Mouse (Mus musculus) CH12.LX (cell line): ENCODE data around the gene Sdhaf2.

Source experiments
- BHLHE40 ChIP-seq: IDR thresholded peaks from 2 replicates; pipeline ENCODE4 v1.6.1; 2011; ENCODE audit warnings: mild to moderate bottlenecking, low read depth, low read length, improper control_type of control experiment
- CHD1 ChIP-seq: IDR thresholded peaks from 2 replicates; pipeline ENCODE4 v1.6.1; 2012; ENCODE audit warnings: low read depth, low read length, improper control_type of control experiment, inconsistent platforms
- CTCF ChIP-seq, 2 experiments: IDR thresholded peaks in 1 of 2; conservative IDR thresholded peaks in 1 of 2; 2 replicates each; pipeline ENCODE4 v1.5.1; 2011 to 2012; ENCODE audit warnings: low read depth in 2 of 2, low read length in 2 of 2, improper control_type of control experiment in 1 of 2, inconsistent platforms in 1 of 2, mild to moderate bottlenecking in 1 of 2, moderate library complexity in 1 of 2
- ETS1 ChIP-seq: conservative IDR thresholded peaks from 2 replicates; pipeline ENCODE4 v1.6.1; 2012; ENCODE audit warnings: low read depth, mild to moderate bottlenecking, inconsistent platforms, low read length, improper control_type of control experiment, moderate library complexity
- NELFE ChIP-seq: IDR thresholded peaks from 2 replicates; pipeline ENCODE4 v1.6.1; 2011; ENCODE audit warnings: low read depth, low read length, improper control_type of control experiment
- POLR2A ChIP-seq: IDR thresholded peaks from 2 replicates; pipeline ENCODE4 v1.6.1; 2011; ENCODE audit warnings: low read depth, mild to moderate bottlenecking, improper control_type of control experiment, low read length
- USF1 ChIP-seq: IDR thresholded peaks from 2 replicates; pipeline ENCODE4 v1.6.1; 2014; ENCODE audit warnings: low read depth, mild to moderate bottlenecking, inconsistent platforms, low read length, improper control_type of control experiment
- ZC3H11A ChIP-seq: IDR thresholded peaks from 2 replicates; pipeline ENCODE4 v1.6.1; 2012; ENCODE audit warnings: low read depth, mild to moderate bottlenecking, inconsistent platforms, low read length, improper control_type of control experiment

- TF ChIP-seq CTCF (conservative IDR thresholded peaks at IDR 0.05 in 1 of 2, IDR thresholded peaks at IDR 0.05 in 1 of 2; ENCODE audit: low read depth in 2 of 2, low read length in 2 of 2) = peak; percentile 95 to 96
- TF ChIP-seq ETS1 = no peak
- TF ChIP-seq BHLHE40 = no peak
- TF ChIP-seq CHD1 = no peak
- TF ChIP-seq USF1 = no peak
- TF ChIP-seq ZC3H11A = peak; percentile 73
- no peak for TF ChIP-seq NELFE
- TF ChIP-seq POLR2A = no peak
These were observed 39.6 kb downstream of the Sdhaf2 start for GRCm38 (mm10) chr19:10486264-10486738.
